Comparison of ENCODE assay signal across 20 mouse cellular contexts in the genomic region with DNA sequence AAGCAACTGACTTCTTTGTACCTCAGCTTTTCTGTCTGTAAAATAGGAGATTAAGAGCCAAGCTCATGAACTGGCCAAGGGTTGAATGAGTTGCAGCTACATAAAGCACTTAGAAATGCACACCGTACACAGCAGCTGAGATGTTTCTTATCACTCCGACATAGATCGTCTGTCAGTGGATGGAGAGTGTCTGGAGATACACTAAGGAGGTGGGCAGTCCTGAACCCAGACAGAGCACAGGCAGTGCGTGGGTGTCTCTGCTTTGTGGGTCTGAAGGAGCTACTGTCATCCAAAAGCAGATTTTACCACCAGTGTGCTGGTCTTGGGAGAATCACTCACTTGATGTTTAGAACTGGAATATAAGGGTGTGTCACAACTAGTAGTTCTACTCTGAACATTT.
"Had no signal": no experiment of that assay in that cellular context is flagged by ENCODE, and none has a peak within 500 bp of the region (broad histone marks: within the 10 kb centered on the region; RNA-seq: fewer than 3 reads in every experiment).

No protein-coding gene starts in this region.

- H3K9me3 ChIP-seq: limb, embryonic 10.5 days; limb, embryonic 13.5 days; liver, embryonic 12.5 days; liver, embryonic 15.5 days; lung, embryonic 15.5 days; midbrain, embryonic 10.5 days; midbrain, embryonic 13.5 days; neural tube, embryonic 13.5 days had no signal

- H3K4me1 ChIP-seq: liver, embryonic 15.5 days had no signal

- H3K27me3 ChIP-seq: limb, embryonic 13.5 days; liver, embryonic 12.5 days; liver, embryonic 15.5 days; lung, embryonic 15.5 days; midbrain, embryonic 13.5 days; neural tube, embryonic 13.5 days had no signal

- H3K9ac ChIP-seq: limb, embryonic 13.5 days; liver, embryonic 12.5 days; liver, embryonic 15.5 days; lung, embryonic 15.5 days; midbrain, embryonic 13.5 days; neural tube, embryonic 13.5 days had no signal

- ATAC-seq: liver, embryonic 12.5 days; midbrain, embryonic 13.5 days; midbrain, embryonic 16.5 days had no signal

- H3K4me2 ChIP-seq: limb, embryonic 13.5 days; liver, embryonic 12.5 days; liver, embryonic 15.5 days; lung, embryonic 15.5 days; midbrain, embryonic 13.5 days; neural tube, embryonic 13.5 days had no signal

- H3K27ac ChIP-seq: kidney, postnatal 0 days; layer of hippocampus, adult 2 months; limb, embryonic 10.5 days; limb, embryonic 13.5 days; liver, embryonic 12.5 days; liver, embryonic 15.5 days; lung, embryonic 15.5 days; macrophage; midbrain, embryonic 10.5 days; midbrain, embryonic 13.5 days; neural tube, embryonic 13.5 days had no signal

- DNase-seq: kidney, postnatal 25 days; layer of hippocampus, adult 9-11 months; liver; lung, adult 18-20 months; lung, postnatal 14 days; thymus, adult 18-20 months; thymus, postnatal 36 days had no signal

- H3K36me3 ChIP-seq: limb, embryonic 10.5 days; limb, embryonic 13.5 days; liver, embryonic 12.5 days; liver, embryonic 15.5 days; lung, embryonic 15.5 days; midbrain, embryonic 10.5 days; midbrain, embryonic 13.5 days; neural tube, embryonic 13.5 days had no signal

- H3K4me3 ChIP-seq: layer of hippocampus, adult 2 months; limb, embryonic 10.5 days; limb, embryonic 13.5 days; liver, embryonic 12.5 days; liver, embryonic 15.5 days; lung, embryonic 15.5 days; midbrain, embryonic 10.5 days; midbrain, embryonic 13.5 days; myocyte; neural tube, embryonic 13.5 days had no signal
